Mouse (Mus musculus) E14TG2a.4 (cell line): Measurements from ENCODE around the gene Aspscr1.

Source experiments
- CTCF ChIP-seq: conservative IDR thresholded peaks from 2 replicates; pipeline ENCODE4 v1.5.1; 2014; ENCODE audit warnings: low read length
- POU5F1 ChIP-seq: IDR thresholded peaks from 2 replicates; pipeline ENCODE4 v1.6.1; 2014; ENCODE audit warnings: low read length, borderline replicate concordance

GRCm38 (mm10) chr11:120623961-120624679 lies 48.7 kb upstream of the Aspscr1 start:
- TF ChIP-seq CTCF, result peak; percentile 45
- TF ChIP-seq POU5F1, result no peak
